Mouse (Mus musculus) cerebellum, postnatal 25 days (tissue): ENCODE data around the gene Trappc1.
A peak's percentile ranks its signal among the peaks of the same experiment; 100 is the strongest.
"Not testable (repeated sequence)": the region's sequence is repeated elsewhere in the genome, so short reads cannot be mapped to it uniquely, and the experiment has no call there.

ENCODE experiments used
- DNase-seq, 2 experiments: peaks; one replicate each; pipeline ENCODE4 v3.0.0; 2021; ENCODE audit warnings: mixed read lengths in 2 of 2

Gene Trappc1

DNA sequence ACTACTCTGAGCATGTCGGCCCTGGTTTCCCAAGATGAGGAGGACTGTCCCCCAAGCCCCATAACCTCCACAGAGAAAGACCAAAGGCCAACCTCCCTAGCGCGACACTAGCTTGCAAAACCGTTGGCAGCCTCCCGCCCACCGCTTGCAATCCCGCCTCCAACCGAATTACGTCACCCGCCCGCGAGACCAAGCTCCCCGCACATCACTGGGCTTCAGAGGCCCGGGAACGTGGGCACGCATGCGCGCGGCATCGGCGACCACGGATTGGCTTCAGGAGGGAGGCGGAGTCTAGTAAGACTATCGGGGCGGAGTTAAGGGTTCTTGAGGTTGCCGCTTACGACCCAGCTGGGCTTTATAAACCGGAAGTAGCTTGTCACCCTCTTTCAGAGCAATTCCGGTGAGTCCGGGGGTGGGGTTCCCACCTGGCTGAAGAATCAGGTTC, at the start of gene Trappc1, which contains the start of gene Cntrob:
Gene Trappc1 (plus strand): TSS at position 314 of the 445 bp plus-strand sequence.
Gene Cntrob (minus strand): TSS at position 109 of the 445 bp plus-strand sequence.
- peak; percentile 97 to 99 for DNase-seq

DNA sequence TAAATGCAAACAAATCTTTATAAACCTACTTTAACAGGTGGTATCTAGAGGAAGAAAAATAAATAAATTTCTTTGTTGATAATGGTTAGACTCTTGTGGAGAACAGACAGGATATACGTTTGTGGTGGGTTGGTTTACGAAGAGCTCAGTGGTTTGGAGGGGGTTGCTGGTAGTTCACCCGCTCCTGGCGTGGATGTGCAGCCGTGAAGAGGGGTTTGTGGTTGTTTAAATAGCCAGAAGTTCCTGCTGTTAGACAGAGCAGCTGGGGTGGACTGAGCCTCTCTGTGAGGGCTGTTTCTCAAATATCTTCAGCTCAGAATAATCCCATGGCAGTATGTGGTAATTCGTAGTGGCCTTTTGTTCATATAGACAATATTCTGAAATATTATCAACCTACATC, 48.1 kb upstream of the Trappc1 start:
- DNase-seq = no peak

DNA sequence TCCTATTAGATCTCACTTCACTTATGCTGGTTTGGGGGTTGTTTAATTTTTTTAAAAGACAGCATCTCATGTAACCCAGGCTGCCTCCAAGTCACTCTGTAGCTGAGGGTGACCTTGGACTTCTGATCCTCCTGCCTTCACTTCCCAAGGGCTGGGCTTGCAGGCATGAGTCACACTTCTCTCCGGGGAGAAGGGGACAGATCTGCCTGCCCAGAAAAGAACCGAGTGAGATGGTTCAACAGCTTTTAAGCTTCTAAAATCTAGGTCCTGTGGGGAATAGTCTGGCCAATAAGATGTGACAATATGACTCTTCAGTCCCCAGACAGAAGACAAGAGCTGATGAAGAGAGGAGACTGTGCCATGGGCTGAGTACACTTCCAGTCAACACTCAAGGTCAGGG, 47.7 kb upstream of the Trappc1 start:
- DNase-seq = no peak

DNA sequence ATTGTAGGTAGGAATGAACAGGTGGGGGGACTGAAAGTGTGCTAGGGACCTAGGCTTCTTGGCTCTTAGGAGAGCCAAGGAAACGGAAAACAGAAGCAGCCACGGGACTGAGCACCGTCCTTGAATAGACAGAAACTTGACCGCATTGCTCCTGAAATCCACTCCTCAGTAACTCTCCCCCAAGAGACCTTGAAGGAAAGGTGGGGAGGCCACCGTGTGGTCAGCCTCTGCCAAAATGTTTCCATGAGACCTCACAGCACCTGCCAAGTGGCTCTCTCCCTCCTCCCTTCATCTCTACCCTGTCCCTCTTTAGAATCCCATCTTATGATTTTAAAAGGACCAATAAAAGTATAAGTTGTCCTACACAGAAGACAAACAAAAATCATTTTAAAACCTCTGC, 46.5 kb upstream of the Trappc1 start:
- no peak for DNase-seq

DNA sequence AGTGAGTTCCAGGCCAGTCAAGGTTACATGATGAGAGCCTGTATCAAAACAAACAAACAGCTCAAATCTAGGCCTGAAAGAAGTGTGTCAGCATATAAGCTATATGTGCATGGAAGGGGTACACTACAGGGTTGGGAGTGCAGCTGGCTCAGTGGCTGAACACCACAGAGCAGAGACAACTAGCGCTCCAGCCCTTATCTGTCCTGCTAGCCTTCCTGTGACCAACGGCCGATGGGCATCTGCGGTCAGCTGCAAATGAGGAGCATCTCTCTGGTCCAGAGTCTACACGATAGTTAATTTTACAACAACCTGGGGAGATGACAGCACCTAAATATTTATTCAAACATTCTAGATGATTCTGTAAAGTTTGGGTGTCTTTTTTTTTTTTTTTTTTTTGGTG, 32.7 kb upstream of the Trappc1 start:
- DNase-seq = no peak

DNA sequence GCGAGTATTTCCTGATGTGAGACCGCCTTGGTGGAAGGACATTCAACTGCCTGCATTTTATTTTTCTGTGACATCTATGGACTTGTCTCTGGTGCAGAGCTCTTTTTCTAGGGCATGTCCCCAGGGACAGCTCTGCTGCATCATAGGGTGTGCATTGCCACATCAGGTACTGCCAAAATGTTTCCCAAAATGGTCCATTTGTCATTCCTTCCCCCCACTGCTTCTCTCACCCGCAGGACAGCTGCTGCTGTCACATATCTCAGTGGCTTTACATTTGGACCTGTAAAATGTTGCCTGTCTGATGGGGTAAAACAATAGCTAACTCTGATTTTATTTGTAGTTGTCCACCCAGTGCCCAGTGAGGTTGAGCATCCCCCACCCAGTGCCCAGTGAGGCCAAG, 28.5 kb upstream of the Trappc1 start:
- DNase-seq = no peak

DNA sequence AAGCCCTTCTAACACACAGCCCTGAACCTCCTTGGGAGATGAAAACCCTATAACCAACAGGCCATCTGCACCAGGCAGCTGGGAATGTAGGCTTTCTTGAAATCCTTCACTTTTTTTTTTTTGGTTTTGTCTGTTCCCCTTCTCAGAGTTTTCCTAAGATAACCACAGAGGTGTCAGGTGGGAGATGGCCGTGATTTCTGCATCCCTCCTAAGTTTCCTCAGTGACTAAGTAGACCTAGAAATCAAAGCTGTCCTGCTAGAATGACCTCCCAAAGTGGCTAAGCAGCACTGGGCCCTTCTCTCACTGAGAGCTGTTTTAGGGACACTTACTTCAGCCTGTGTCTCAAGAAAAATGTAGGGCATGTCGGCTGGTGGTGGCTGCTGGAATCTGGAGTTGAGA, 26.0 kb upstream of the Trappc1 start:
- no peak for DNase-seq

DNA sequence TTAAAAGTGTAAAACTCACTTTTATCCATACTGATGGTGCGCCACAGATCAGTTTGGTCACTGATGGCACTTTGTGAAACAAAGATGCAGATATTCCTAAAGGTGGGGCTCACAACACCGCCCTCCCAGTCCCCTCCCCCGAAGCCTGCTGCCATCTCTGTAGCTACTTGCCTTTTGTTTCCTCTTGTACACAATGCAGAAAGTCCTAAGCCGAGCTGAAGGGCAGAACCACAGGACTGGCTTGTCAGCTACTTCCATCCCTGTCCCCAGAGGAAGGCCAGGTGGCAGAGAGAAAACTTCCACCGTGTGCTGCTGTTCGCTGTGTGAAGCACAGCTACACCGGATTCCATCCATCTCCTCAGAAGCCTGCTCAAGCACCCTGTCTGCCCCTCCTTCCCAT, 25.5 kb upstream of the Trappc1 start:
- DNase-seq = no peak

DNA sequence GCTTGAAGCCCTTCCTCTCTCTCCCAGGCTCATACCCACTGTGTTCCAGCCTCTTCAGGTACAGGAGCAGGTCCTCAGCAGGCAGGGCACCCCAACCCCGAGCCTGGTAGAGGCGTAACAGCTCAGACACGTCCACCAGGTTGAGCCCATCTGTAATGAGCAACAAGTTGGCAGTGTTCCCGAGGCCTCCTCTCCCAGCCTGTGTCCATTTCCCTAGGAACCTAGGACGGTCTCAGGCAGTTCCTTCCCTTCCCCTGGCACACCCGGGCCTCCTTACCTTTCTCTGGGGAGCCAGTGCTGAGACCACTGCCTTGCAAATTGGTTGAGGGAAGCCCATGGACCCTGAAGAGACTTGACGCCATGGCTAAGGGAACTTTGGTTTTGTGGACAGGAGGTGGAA, 21.0 kb upstream of the Trappc1 start:
- DNase-seq = peak; percentile 30 to 52

DNA sequence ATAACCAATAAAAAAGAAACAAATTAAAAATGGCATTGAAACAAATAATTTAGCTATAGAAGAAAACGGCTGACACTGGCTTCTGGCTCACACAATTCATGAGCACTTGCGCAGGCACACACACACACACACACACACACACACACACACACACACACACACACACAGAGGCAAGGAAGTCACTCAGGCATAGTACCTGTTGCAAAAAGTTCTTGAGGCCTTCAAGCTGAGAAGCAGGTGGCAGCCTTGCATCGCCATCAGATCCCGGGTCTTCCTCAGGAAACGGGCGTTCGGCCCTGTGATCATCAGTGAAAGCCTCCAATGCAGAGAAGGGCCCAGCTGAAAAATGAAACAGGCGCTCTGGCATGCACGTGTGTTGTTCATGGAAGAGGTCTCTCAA, 18.5 kb upstream of the Trappc1 start:
- DNase-seq = no peak

DNA sequence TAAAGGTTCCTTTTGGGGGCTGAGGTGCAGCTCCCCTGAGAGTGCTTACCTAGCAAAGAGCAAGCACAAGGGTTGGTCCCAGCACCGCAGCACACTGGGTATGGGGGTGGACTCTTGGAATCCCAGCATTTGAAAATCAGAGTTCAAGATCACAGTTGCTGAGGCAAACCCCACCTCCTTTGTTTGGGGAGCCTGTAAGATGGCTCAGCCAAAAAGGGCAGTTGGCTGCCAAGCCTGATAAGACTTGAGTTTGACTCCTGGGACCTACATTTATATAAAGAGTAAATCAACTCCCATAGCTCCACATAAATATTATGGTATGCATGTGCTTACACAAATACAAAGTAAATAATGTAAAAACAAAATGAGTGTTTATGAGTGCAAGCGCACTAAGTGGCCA, 17.7 kb upstream of the Trappc1 start:
- DNase-seq = no peak

DNA sequence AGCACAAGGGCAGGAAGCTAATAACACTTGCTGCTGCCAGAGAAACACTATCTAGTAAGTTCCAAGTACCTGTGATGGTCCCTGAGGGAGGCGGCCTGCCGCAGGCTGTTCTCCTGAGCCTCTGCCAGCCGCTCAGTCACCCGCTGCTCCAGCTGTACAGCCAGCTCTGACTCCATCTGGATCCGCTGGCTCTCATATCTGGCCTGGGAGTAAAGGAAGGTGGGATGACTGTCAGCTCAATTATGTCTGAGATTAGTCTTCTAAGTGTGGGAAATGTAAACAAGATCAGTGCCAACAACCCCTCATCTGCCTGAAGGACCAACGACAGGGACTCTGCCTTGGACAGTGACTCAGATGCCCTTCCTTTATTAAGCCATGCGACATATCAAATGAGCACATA, 12.5 kb upstream of the Trappc1 start:
- DNase-seq = no peak

DNA sequence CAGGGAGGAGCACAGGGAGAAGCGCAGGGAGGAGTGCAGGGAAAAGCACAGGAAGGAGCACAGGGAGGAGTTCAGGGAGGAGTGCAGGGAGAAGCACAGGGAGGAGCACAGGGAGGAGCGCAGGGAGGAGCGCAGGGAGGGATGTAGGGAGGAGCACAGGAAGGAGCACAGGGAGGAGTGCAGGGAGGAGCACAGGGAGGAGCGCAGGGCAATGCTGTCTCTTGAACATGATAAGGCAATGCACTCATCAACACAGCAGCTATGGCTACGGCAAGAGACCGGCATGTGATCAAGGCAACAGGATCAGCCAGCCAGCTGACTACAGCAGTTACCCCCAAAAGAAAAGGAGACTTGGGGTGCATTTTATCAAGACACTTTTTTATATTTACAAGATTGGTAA, 7.4 kb upstream of the Trappc1 start:
- no peak for DNase-seq

DNA sequence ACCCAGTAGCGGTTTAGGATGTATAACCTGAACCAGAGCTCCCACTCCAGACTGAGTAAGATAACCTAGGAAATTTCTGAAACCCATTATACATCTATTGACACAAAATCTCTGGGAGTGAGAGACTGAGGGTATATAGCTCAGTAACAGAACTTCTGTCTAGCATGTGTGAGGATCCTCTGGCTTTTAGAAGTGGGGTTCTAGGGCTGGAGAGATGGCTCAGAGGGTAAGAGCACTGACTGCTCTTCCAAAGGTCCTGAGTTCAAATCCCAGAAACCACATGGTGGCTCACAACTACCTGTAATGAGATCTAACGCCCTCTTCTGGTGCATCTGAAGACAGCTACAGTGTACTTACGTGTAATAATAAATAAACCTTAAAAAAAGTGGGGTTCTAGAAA, 5.8 kb upstream of the Trappc1 start:
- not testable (repeated sequence) for DNase-seq

DNA sequence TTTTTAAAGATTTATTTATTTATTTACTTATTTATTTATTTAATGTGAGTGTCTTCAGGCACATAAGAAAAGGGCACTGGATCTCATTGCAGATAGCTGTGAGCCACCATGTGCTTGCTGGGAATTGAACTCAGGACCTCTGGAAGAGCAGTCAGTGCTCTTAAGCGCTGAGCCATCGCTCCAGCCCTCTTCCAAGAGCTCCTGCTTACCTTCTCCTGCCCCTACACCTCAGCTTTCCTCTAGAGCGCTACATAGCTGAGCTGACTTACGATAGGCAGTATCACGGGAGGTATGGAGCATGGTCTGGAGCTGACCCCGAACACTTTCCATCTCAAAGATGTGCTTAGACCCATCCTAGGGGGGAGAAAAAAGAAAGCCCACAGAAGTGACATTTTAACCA, 2.2 kb upstream of the Trappc1 start:
- DNase-seq = no peak

DNA sequence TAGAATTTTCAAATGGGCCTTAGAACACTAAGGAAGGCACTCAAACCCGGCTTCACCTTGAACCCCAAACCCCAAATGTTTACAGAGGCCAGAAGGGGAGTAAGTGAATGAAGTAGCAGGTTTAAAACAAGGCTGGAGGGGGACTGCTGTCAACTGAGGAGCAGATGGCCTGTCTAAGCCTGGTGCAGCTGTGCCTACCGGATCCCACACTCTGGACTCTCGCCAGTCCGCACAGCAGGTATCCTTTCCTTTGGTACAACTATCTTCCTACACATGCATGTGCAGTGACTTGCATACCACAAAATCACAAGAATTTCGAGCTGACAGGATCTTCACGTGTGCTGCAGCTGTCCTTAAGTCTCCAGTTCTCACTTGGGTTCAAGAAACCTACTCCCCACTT, 1.8 kb upstream of the Trappc1 start:
- DNase-seq = peak in 1 of 2 experiments; percentile 58

DNA sequence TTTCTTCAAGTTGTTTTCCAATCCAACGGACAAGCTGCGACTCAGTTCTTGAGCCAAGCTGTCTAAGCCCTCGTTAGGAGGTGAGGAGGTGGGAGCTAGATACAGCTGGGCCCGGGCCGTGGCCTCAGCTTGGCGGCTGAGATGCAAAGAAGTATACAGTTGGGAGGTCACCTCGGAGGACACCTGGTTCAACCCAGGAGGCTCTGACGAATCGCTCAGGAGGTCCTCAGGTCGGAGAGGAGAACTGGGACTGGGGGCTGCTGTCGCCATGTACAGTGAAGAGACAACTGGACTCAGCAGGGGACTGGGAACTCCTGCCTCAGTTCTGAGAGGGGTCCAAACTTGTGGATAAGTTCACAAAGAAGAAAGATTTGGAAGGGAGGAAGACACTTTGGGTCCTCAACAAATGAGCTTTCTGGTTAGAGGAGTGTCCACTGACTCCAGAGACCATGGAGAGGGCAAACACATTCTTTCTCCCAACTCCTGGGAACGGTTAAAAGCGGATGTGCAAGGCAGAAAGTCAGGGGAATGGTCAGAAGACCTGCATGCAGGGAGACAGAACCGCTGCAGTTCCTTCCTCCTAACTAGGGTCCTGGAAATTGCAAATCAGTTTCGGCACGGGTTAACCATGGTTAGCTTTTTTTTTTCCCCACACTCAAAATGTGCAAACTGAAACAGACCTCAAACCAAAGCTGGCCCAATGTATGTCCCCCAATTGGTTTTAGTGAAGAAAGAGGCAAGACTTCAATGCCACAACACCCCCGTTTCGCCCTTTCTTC, 898 bp upstream of the Trappc1 start:
- no peak for DNase-seq

DNA sequence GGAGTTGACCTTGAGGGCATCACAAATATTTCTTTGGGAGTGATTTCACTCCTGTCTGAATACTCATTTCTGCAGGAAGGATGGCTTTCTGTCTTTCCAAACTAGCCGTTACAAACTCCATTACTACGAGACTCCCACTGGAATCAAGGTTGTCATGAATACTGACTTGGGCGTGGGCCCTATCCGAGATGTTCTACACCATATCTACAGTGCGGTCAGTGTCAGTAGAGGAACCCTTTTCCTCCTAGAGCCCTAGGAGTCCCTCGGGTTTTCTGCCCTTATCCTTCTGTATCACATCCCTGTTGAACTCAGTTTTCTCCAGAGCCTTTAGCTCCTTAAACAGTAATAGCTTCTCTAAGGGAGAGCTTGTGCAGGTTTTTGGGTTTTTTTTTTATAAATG, 969 bp downstream of the Trappc1 start:
- no peak for DNase-seq

DNA sequence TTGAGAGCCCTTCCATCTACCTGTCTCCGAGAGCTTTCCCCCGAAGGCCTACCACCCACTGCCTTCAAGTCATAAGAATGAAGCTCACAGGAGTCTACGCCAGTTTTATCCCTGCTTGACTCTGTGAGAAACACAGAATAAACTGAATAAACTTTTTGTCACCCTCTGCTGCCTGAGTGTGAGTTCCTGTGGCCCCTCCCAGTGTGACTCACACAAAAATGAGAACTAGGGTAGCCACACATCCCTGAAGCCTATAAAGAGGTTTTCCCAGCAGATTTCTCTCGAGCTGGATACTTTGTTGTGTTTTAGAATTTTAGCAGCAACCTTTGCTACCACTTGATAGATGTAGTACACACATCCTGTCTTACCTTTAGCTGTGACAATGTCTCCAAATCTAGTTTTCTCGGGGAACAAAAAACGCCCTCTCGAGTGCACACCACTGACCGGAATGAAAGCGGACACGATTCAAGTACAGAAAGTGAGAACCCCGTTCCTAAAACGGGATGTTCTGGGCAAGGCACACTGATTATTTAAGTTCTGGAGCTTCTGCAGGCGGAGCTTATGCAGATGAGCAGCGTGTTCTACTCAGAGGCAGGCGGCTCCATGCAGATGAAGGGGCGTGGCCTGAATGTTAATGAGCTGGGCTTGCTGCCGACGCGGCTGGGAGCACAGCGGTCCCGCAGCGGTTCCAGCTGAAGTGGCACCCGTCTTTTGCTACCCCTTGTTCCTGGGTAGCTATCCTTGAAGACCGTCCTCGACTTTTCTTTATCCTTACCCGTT, 2.0 kb downstream of the Trappc1 start, which contains the start of gene Kcnab3:
Gene Kcnab3 (plus strand): TSS at position 631 of the 780 bp plus-strand sequence.
- DNase-seq = peak; percentile 71 to 84

DNA sequence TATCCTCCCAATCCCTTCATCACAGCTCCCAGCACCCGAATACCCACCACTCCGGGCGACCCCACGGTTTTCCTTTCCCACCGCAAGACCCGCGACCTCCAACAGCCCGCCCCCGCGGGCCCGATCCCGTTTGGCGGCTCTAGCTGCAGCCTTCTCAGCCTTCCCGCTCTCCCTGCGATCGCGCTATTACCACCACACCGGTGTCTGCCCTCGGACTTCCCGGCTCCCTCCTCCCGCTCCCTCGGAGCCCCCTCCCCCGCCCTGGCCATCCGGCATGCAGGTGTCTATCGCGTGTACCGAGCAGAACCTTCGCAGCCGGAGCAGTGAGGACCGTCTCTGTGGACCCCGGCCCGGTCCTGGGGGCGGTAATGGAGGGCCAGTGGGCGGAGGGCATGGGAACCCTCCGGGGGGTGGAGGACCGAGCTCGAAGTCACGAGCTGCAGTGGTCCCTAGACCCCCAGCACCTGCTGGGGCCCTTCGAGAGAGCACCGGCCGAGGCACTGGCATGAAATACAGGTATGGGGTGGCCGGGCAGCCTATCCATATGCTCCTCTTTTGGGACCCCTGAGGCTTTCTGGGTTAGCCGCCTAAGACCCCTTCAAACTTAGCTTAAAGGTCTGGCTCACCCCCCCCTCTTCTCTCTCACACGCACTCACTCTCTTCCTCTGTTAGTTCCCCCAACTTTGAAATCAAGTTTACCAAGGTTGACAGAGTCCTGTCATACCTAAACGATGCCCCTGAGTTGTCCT, 2.8 kb downstream of the Trappc1 start:
- DNase-seq = peak; percentile 57 to 67

DNA sequence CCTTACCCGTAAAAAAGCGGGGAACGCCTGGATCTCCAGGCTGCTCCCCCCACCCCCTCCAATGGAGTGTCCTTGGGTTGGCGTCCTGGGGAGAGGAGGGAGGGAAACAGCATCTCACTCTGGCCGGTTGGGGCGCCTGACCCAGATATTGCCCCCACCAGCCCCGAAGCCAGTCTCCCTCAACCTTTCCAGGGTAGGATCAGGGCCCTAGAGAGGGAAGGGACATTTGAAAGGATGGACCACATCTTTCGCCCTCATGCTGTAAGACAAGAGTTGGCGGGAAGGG, 3.3 kb downstream of the Trappc1 start:
- peak in 1 of 2 experiments; percentile 45 for DNase-seq

DNA sequence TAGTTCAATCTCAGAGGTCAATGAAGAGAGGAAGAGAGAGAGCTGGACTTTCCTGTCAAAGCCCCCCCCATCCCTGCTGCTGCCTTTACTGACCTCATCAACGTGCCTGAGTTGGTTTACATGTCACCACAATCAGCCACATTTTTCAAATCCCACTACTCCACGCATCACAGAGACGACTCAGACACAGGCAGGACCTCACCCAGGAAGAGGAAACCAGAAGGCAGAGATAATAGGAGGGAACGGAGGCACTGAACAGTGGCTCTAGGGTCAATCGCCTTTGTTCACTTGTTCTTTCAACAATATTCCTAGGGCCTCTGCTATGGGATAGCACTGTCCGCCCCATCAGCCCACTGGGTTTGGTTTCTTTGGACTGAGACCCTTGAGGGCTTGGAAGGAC, 3.9 kb downstream of the Trappc1 start:
- no peak for DNase-seq

DNA sequence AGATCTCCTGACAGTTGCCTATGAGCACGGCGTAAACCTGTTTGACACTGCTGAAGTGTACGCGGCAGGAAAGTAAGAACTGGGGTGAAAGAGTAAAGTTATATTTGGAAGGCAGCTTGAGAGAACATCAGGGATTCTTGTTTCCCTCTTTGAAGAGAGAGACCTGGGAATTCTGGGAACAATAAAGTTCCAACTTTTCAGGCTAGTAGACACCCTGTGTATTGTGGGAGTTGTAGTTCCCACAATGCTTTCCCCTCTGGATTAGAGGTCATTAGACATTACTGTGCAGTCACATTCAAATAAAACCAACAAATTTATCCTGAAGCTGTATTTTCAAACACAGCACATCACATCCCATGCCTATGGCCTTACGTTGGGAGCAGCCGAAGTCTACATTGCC, 4.7 kb downstream of the Trappc1 start:
- no peak for DNase-seq

DNA sequence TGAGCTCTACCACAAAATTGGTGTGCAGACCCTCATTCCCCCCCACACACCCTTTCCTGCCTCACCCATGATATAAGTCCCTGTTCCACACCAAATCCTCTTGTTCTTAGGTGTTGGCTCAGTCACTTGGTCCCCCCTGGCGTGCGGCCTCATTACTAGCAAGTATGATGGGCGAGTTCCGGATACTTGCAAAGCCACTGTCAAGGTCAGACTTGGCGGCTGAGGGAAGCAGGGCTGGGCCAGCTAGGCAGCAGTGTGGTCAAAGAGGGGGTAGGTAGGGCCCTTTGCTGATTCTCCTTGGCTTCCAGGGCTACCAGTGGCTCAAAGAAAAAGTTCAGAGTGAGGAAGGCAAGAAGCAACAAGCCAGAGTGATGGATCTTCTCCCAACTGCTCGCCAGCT, 7.4 kb downstream of the Trappc1 start:
- DNase-seq = no peak
